Comparison of ENCODE assay signal across 8 mouse cellular contexts in genomic region chr10:79793051-79793737, GRCm38 (mm10). TPM values are rescaled to one million over a fixed set of nuclear protein-coding genes. Genes with fewer than 3 reads are reported as not detected.
DNase-seq lines count a peak whose midpoint lies in the region; ATAC-seq and TF ChIP-seq lines count a peak whose summit lies in the region.

Gene Palm (plus strand): TSS chr10:79793572.

- H3K9me3 ChIP-seq in hindbrain, postnatal 0 days (ENCODE audit: low read length): no peaks in the 10 kb centered on the region

- H3K36me3 ChIP-seq in hindbrain, postnatal 0 days (ENCODE audit: insufficient read depth, low read length): no peaks in the 10 kb centered on the region

- H3K27me3 ChIP-seq in hindbrain, postnatal 0 days (ENCODE audit: insufficient read depth, low read length): no peaks in the 10 kb centered on the region

- 6% methylated on average over 51 of the region's 51 CpGs for WGBS in hindbrain, postnatal 0 days

- peak within 1 kb of the TSS; percentile 80 for H3K4me2 ChIP-seq in hindbrain, postnatal 0 days (ENCODE audit: low read depth, low read length)

- peak; percentile 68 for ATAC-seq in hindbrain, postnatal 0 days
- ATAC-seq in megakaryocyte, adult 5-6 weeks (ENCODE audit: poor library complexity, severe bottlenecking): peak; percentile 65

- H3K9ac ChIP-seq in hindbrain, postnatal 0 days (replicated peaks; ENCODE audit: low read length): peak within 1 kb of the TSS; percentile 97

- H3K4me3 ChIP-seq in hindbrain, postnatal 0 days (ENCODE audit: low read length): peak within 1 kb of the TSS; percentile 93

- DNase-seq in T-cell, adult 2 months (ENCODE audit: low spot score): peak; percentile 67
- DNase-seq in cerebellum, postnatal 4 days (ENCODE audit: low spot score in 2 of 2): peak; percentile 69 to 84
- peak; percentile 52 to 73 for DNase-seq in gastrocnemius, adult 8-10 months (ENCODE audit: low spot score in 2 of 2)
- peak; percentile 91 for DNase-seq in hindbrain, postnatal 0 days (ENCODE audit: low spot score)
- peak; percentile 70 to 89 for DNase-seq in left cerebral cortex, adult 8-10 months (ENCODE audit: low spot score in 2 of 2)
- peak; percentile 85 for DNase-seq in right cerebral cortex, adult 18-20 months
- DNase-seq in urinary bladder, postnatal 14 days (ENCODE audit: low spot score): peak; percentile 78

- TF ChIP-seq CTCF in hindbrain, postnatal 0 days (IDR thresholded peaks at IDR 0.05; ENCODE audit: low read depth): peak; percentile 72

- peak within 1 kb of the TSS; percentile 90 for H3K27ac ChIP-seq in hindbrain, postnatal 0 days

- H3K4me1 ChIP-seq in hindbrain, postnatal 0 days (ENCODE audit: insufficient read depth, low read length): peaks cover 13% of the 10 kb centered on the region

RNA-seq across cellular contexts. Expression of gene Palm, which starts in this region (rescaled TPM):
- total RNA-seq in gastrocnemius, adult 8-10 months (2022): 10 to 100 TPM in 3 of 4 experiments, 1 to 10 TPM in 1; 6.8 to 12.3 (median 11.2) TPM
- 156 and 157 TPM in 2 replicates for total RNA-seq in hindbrain, postnatal 0 days (2014; rRNA removed)
- 221 and 242 TPM in 2 replicates for polyA plus RNA-seq in hindbrain, postnatal 0 days (2015; fragmentation: Nextera tagmentation; extraction: Ambion mirVana)
- total RNA-seq in left cerebral cortex, adult 8-10 months (2022): 100 to 1,000 TPM; 265 to 281 (median 267) TPM
- 39.3 and 42.2 TPM in 2 replicates for total RNA-seq in megakaryocyte, adult 5-6 weeks (2015)
- 30.2 and 35.5 TPM in 2 replicates for total RNA-seq in megakaryocyte, adult 5-6 weeks (2017)

Comparison
In these comparisons a context has a peak if more than half of its experiments do, and no peak if none do; other contexts are left out.
1. Peak in every context shown above with its lines: DNase-seq, ATAC-seq, H3K4me3 ChIP-seq and H3K27ac ChIP-seq.